30 mouse cellular contexts compared by ENCODE assay signal in genomic region chr9:68835037-68835649, GRCm38 (mm10).
DNase-seq lines count a peak whose midpoint lies in the region; ATAC-seq lines count a peak whose summit lies in the region.
"Had no signal": no experiment of that assay in that cellular context is flagged by ENCODE, and none has a peak within 500 bp of the region (broad histone marks: within the 10 kb centered on the region; RNA-seq: fewer than 3 reads in every experiment).

No protein-coding gene starts in this region.

- intact Hi-C loops in gastrocnemius, postnatal 36 days (cut with DNase I), result no loop called here

- no peak for ATAC-seq in embryonic facial prominence, embryonic 11.5 days (replicated peaks; ENCODE audit: insufficient number of reproducible peaks, low FRiP score, low TSS enrichment, low read depth)
- 0 out of 2 replicates have a peak, but pooled peaks have one; percentile 60 for ATAC-seq in limb, embryonic 11.5 days (ENCODE audit: insufficient number of reproducible peaks, low FRiP score, low TSS enrichment, low read depth)
- no peak for ATAC-seq in CD4-positive, CD25-positive, alpha-beta regulatory T cell, adult 4 months
- ATAC-seq: activated CD4-positive, CD25-positive, alpha-beta regulatory T cell, adult 4 months; inflammation-experienced regulatory T-cells, adult 6 months; midbrain, embryonic 13.5 days had no signal

- H3K9me3 ChIP-seq in embryonic facial prominence, embryonic 11.5 days (replicated peaks; ENCODE audit: control insufficient read depth, low read length), result no peaks in the 10 kb centered on the region
- no peaks in the 10 kb centered on the region for H3K9me3 ChIP-seq in limb, embryonic 11.5 days (ENCODE audit: control insufficient read depth, low read length)
- H3K9me3 ChIP-seq: embryonic facial prominence, embryonic 15.5 days; forebrain, embryonic 12.5 days; heart, embryonic 13.5 days; kidney, embryonic 15.5 days; limb, embryonic 13.5 days; lung, embryonic 15.5 days; midbrain, embryonic 13.5 days had no signal

- DNase-seq in heart, adult 11 months, result peak; percentile 76
- DNase-seq in heart, adult 8-10 months (ENCODE audit: low spot score), result no peak
- DNase-seq in embryo, embryonic 10.5 days (ENCODE audit: low spot score), result peak; percentile 52
- peak; percentile 47 for DNase-seq in embryonic facial prominence, embryonic 11.5 days (ENCODE audit: low spot score)
- peak; percentile 68 for DNase-seq in limb, embryonic 11.5 days (ENCODE audit: low spot score)
- DNase-seq in gastrocnemius, postnatal 36 days, result no peak
- no peak for DNase-seq in right cerebral cortex, adult 2 months (ENCODE audit: low spot score in 2 of 2)
- DNase-seq: adrenal gland, postnatal 25 days; cerebellum, adult 18-20 months; cerebellum, postnatal 10 days; gastrocnemius, postnatal 14 days; heart, adult 2 months; heart, postnatal 10 days; kidney, adult 18-20 months; lung, postnatal 36 days; thymus, adult 18-20 months; thymus, postnatal 25 days had no signal

- no peaks in the 10 kb centered on the region for H3K36me3 ChIP-seq in embryonic facial prominence, embryonic 11.5 days (replicated peaks; ENCODE audit: control insufficient read depth, insufficient read depth, low read depth, low read length)
- H3K36me3 ChIP-seq in limb, embryonic 11.5 days (ENCODE audit: control insufficient read depth, insufficient read depth, low read length), result no peaks in the 10 kb centered on the region
- H3K36me3 ChIP-seq: embryonic facial prominence, embryonic 15.5 days; forebrain, embryonic 12.5 days; heart, embryonic 13.5 days; kidney, embryonic 15.5 days; limb, embryonic 13.5 days; lung, embryonic 15.5 days; midbrain, embryonic 13.5 days had no signal

- no peak overlapping the region for H3K27ac ChIP-seq in embryonic facial prominence, embryonic 11.5 days (replicated peaks; ENCODE audit: low read depth, low read length)
- H3K27ac ChIP-seq in limb, embryonic 11.5 days (replicated peaks; ENCODE audit: low read depth, low read length), result 0 out of 2 replicates have a peak overlapping the region, but pooled peaks have one; percentile 26
- H3K27ac ChIP-seq: embryonic facial prominence, embryonic 15.5 days; forebrain, embryonic 12.5 days; heart, adult 2 months; heart, embryonic 13.5 days; hindbrain, embryonic 14.5 days; kidney, embryonic 15.5 days; limb, embryonic 13.5 days; lung, embryonic 15.5 days; midbrain, embryonic 13.5 days; stomach, postnatal 0 days had no signal

- H3K27me3 ChIP-seq in embryonic facial prominence, embryonic 11.5 days (ENCODE audit: control insufficient read depth, insufficient read depth, low read length), result no peaks in the 10 kb centered on the region
- H3K27me3 ChIP-seq in limb, embryonic 11.5 days (ENCODE audit: control insufficient read depth, insufficient read depth, low read length), result no peaks in the 10 kb centered on the region
- H3K27me3 ChIP-seq: embryonic facial prominence, embryonic 15.5 days; forebrain, embryonic 12.5 days; heart, embryonic 13.5 days; kidney, embryonic 15.5 days; lung, embryonic 15.5 days; midbrain, embryonic 13.5 days had no signal

- H3K9ac ChIP-seq in embryonic facial prominence, embryonic 11.5 days (replicated peaks; ENCODE audit: low read length), result no peak overlapping the region
- no peak overlapping the region for H3K9ac ChIP-seq in limb, embryonic 11.5 days (ENCODE audit: low read length)
- H3K9ac ChIP-seq: embryonic facial prominence, embryonic 15.5 days; forebrain, embryonic 12.5 days; heart, embryonic 13.5 days; hindbrain, embryonic 14.5 days; kidney, embryonic 15.5 days; limb, embryonic 13.5 days; lung, embryonic 15.5 days; midbrain, embryonic 13.5 days had no signal

- H3K4me3 ChIP-seq in embryonic facial prominence, embryonic 11.5 days (ENCODE audit: low read depth, low read length), result no peak overlapping the region
- H3K4me3 ChIP-seq in limb, embryonic 11.5 days (ENCODE audit: low read depth, low read length), result no peak overlapping the region
- H3K4me3 ChIP-seq: embryonic facial prominence, embryonic 15.5 days; forebrain, embryonic 12.5 days; heart, adult 2 months; heart, embryonic 13.5 days; kidney, embryonic 15.5 days; limb, embryonic 13.5 days; lung, embryonic 15.5 days; midbrain, embryonic 13.5 days had no signal

- 30% methylated on average over 7 of the region's 7 CpGs for WGBS in embryonic facial prominence, embryonic 11.5 days
- 16% methylated on average over 7 of the region's 7 CpGs for WGBS in limb, embryonic 11.5 days

- no peak overlapping the region for H3K4me2 ChIP-seq in embryonic facial prominence, embryonic 11.5 days (ENCODE audit: low read depth, low read length)
- no peak overlapping the region for H3K4me2 ChIP-seq in limb, embryonic 11.5 days (ENCODE audit: low read depth, severe bottlenecking)
- H3K4me2 ChIP-seq: embryonic facial prominence, embryonic 15.5 days; forebrain, embryonic 12.5 days; heart, embryonic 13.5 days; hindbrain, embryonic 14.5 days; kidney, embryonic 15.5 days; limb, embryonic 13.5 days; liver, embryonic 11.5 days; lung, embryonic 15.5 days; midbrain, embryonic 13.5 days had no signal

- no peaks in the 10 kb centered on the region for H3K4me1 ChIP-seq in embryonic facial prominence, embryonic 11.5 days (ENCODE audit: control insufficient read depth, insufficient read depth, low read length)
- H3K4me1 ChIP-seq in limb, embryonic 11.5 days (ENCODE audit: control insufficient read depth, insufficient read depth, low read length), result peaks cover 18% of the 10 kb centered on the region
- H3K4me1 ChIP-seq: forebrain, embryonic 12.5 days; lung, embryonic 15.5 days; midbrain, embryonic 13.5 days had no signal

Comparison
In these comparisons a context has a peak if more than half of its experiments do, and no peak if none do; other contexts are left out.
1. DNase-seq: peak in heart, adult 11 months (single experiment), embryo, embryonic 10.5 days (single experiment), embryonic facial prominence, embryonic 11.5 days (single experiment) and limb, embryonic 11.5 days (single experiment); none in heart, adult 8-10 months (single experiment), gastrocnemius, postnatal 36 days (0 of 2) and right cerebral cortex, adult 2 months (0 of 2).